Mouse (Mus musculus) yolk sac, embryonic 10.5 days (tissue): ENCODE results near the gene Eed.

Experiments
- DNase-seq: peaks from one replicate; pipeline ENCODE4 v3.0.0-alpha.2; 2017; ENCODE audit warnings: low spot score

Eed gene

GRCm38 (mm10) chr7:89908899-89909621, 71.7 kb downstream of the Eed start:
- DNase-seq, result no peak

GRCm38 (mm10) chr7:89908421-89908820, 72.4 kb downstream of the Eed start:
- no peak for DNase-seq

GRCm38 (mm10) chr7:89907950-89908349, 72.8 kb downstream of the Eed start:
- DNase-seq, result peak; percentile 39
